Mouse (Mus musculus): Measurements from ENCODE around the gene Nek1.
A peak's percentile ranks its signal among the peaks of the same experiment; 100 is the strongest.

The Nek1 gene

GRCm38 (mm10) chr8:60992910-60993638, at the start of gene Nek1:
TSS of gene Nek1 (plus strand) at chr8:60993195.
- peak; percentile 96 to 97 for DNase-seq (ENCODE audit: low spot score in 2 of 2)

- no peak for DNase-seq (ENCODE audit: low spot score in 2 of 2)
Observed at GRCm38 (mm10) chr8:60947503-60947902, 45.5 kb upstream of the Nek1 start.

- no peak for DNase-seq (ENCODE audit: low spot score in 2 of 2)
Observed at GRCm38 (mm10) chr8:60949859-60950258, 43.1 kb upstream of the Nek1 start.

GRCm38 (mm10) chr8:60951271-60951670, 41.7 kb upstream of the Nek1 start:
- DNase-seq (ENCODE audit: low spot score in 2 of 2), result no peak

GRCm38 (mm10) chr8:60951757-60952156, 41.2 kb upstream of the Nek1 start:
- no peak for DNase-seq (ENCODE audit: low spot score in 2 of 2)

GRCm38 (mm10) chr8:60952803-60953202, 40.2 kb upstream of the Nek1 start:
- DNase-seq (ENCODE audit: low spot score in 2 of 2), result no peak

GRCm38 (mm10) chr8:60954281-60955014, 38.5 kb upstream of the Nek1 start:
- DNase-seq (ENCODE audit: low spot score in 2 of 2), result peak; percentile 67 to 84

GRCm38 (mm10) chr8:60956847-60957246, 36.1 kb upstream of the Nek1 start:
- DNase-seq (ENCODE audit: low spot score in 2 of 2), result no peak

GRCm38 (mm10) chr8:60962763-60963162, 30.2 kb upstream of the Nek1 start:
- no peak for DNase-seq (ENCODE audit: low spot score in 2 of 2)

GRCm38 (mm10) chr8:60963931-60964330, 29.1 kb upstream of the Nek1 start:
- DNase-seq (ENCODE audit: low spot score in 2 of 2), result no peak

GRCm38 (mm10) chr8:60964518-60964917, 28.5 kb upstream of the Nek1 start:
- no peak for DNase-seq (ENCODE audit: low spot score in 2 of 2)

- no peak for DNase-seq (ENCODE audit: low spot score in 2 of 2)
Observed at GRCm38 (mm10) chr8:60965306-60965705, 27.7 kb upstream of the Nek1 start.

- DNase-seq (ENCODE audit: low spot score in 2 of 2), result no peak
Observed at GRCm38 (mm10) chr8:60965741-60966140, 27.3 kb upstream of the Nek1 start.

GRCm38 (mm10) chr8:60969091-60969490, 23.9 kb upstream of the Nek1 start:
- DNase-seq (ENCODE audit: low spot score in 2 of 2), result no peak

GRCm38 (mm10) chr8:60971808-60972207, 21.2 kb upstream of the Nek1 start:
- DNase-seq (ENCODE audit: low spot score in 2 of 2), result no peak

- DNase-seq (ENCODE audit: low spot score in 2 of 2), result no peak
Observed at GRCm38 (mm10) chr8:60973448-60973847, 19.5 kb upstream of the Nek1 start.

- no peak for DNase-seq (ENCODE audit: low spot score in 2 of 2)
Observed at GRCm38 (mm10) chr8:60974837-60975236, 18.2 kb upstream of the Nek1 start.

GRCm38 (mm10) chr8:60976818-60977217, 16.2 kb upstream of the Nek1 start:
- DNase-seq (ENCODE audit: low spot score in 2 of 2), result no peak

- no peak for DNase-seq (ENCODE audit: low spot score in 2 of 2)
Observed at GRCm38 (mm10) chr8:60978496-60978895, 14.5 kb upstream of the Nek1 start.

- DNase-seq (ENCODE audit: low spot score in 2 of 2), result no peak
Observed at GRCm38 (mm10) chr8:60981388-60981787, 11.6 kb upstream of the Nek1 start.

- peak; percentile 97 to 98 for DNase-seq (ENCODE audit: low spot score in 2 of 2)
Observed at GRCm38 (mm10) chr8:60982701-60983687, 10.0 kb upstream of the Nek1 start, which contains the start of gene Clcn3. TSS of gene Clcn3 (minus strand) at chr8:60983300.

- DNase-seq (ENCODE audit: low spot score in 2 of 2), result peak; percentile 53 to 57
Observed at GRCm38 (mm10) chr8:60983688-60984079, 9.3 kb upstream of the Nek1 start.

All from right cerebral cortex, postnatal 36 days (tissue).